Mouse (Mus musculus): Measurements from ENCODE around the gene Gm20388. TPM values are rescaled to one million over a fixed set of nuclear protein-coding genes. Genes with fewer than 3 reads are reported as not detected.

The Gm20388 gene
- polyA plus RNA-seq, 1 experiment from 2014 or later = not detected

- no peaks in the 10 kb centered on the region for H3K4me1 ChIP-seq (replicated peaks)
- WGBS = 64% methylated on average over 11 of the region's 11 CpGs
These were observed 2446.6 kb downstream of the Gm20388 start for GRCm38 (mm10) chr8:122357202-122357601.

GRCm38 (mm10) chr8:122357641-122358040, 2447.0 kb downstream of the Gm20388 start:
- H3K27me3 ChIP-seq = peaks cover 15% of the 10 kb centered on the region; the same call in 1 of the 2 replicates
- H3K9ac ChIP-seq = no peak overlapping the region
- H3K9me3 ChIP-seq (replicated peaks) = no peaks in the 10 kb centered on the region
- 71% methylated on average over 5 of the region's 5 CpGs for WGBS
- no peak for ATAC-seq (replicated peaks; ENCODE audit: insufficient number of reproducible peaks, insufficient read depth, low FRiP score, low read depth)
- H3K36me3 ChIP-seq = no peaks in the 10 kb centered on the region
- H3K4me2 ChIP-seq = no peak overlapping the region
- no peak overlapping the region for H3K4me3 ChIP-seq
- H3K4me1 ChIP-seq (replicated peaks) = no peaks in the 10 kb centered on the region
- no peak overlapping the region for H3K27ac ChIP-seq

More at GRCm38 (mm10) chr8:122357202-122357601, 2446.6 kb downstream of the Gm20388 start:
- H3K4me2 ChIP-seq = no peak overlapping the region
- no peak overlapping the region for H3K27ac ChIP-seq
- no peak for ATAC-seq (replicated peaks; ENCODE audit: insufficient number of reproducible peaks, insufficient read depth, low FRiP score, low read depth)
- no peak overlapping the region for H3K9ac ChIP-seq
- peaks cover 11% of the 10 kb centered on the region; the same call in 1 of the 2 replicates for H3K27me3 ChIP-seq
- no peaks in the 10 kb centered on the region for H3K9me3 ChIP-seq (replicated peaks)
- no peaks in the 10 kb centered on the region for H3K36me3 ChIP-seq
- no peak overlapping the region for H3K4me3 ChIP-seq

GRCm38 (mm10) chr8:122359111-122359775, 2448.6 kb downstream of the Gm20388 start:
- no peak for ATAC-seq (replicated peaks; ENCODE audit: insufficient number of reproducible peaks, insufficient read depth, low FRiP score, low read depth)
- no peak overlapping the region for H3K27ac ChIP-seq
- H3K9me3 ChIP-seq (replicated peaks) = no peaks in the 10 kb centered on the region
- no peak overlapping the region for H3K9ac ChIP-seq
- H3K27me3 ChIP-seq = peaks cover 24% of the 10 kb centered on the region; the same call in 1 of the 2 replicates
- no peak overlapping the region for H3K4me2 ChIP-seq
- H3K36me3 ChIP-seq = no peaks in the 10 kb centered on the region
- no peak overlapping the region for H3K4me3 ChIP-seq
- 80% methylated on average over 15 of the region's 15 CpGs for WGBS
- H3K4me1 ChIP-seq (replicated peaks) = no peaks in the 10 kb centered on the region

GRCm38 (mm10) chr8:122360696-122361416, 2450.2 kb downstream of the Gm20388 start, which contains the start of gene Trhr2:
Gene Trhr2 (minus strand): TSS chr8:122360746.
- H3K27me3 ChIP-seq = peaks cover 24% of the 10 kb centered on the region; the same call in 1 of the 2 replicates
- H3K4me2 ChIP-seq = no peak within 1 kb of the TSS
- 71% methylated on average over 7 of the region's 7 CpGs for WGBS
- no peak for ATAC-seq (replicated peaks; ENCODE audit: insufficient number of reproducible peaks, insufficient read depth, low FRiP score, low read depth)
- no peaks in the 10 kb centered on the region for H3K36me3 ChIP-seq
- H3K4me3 ChIP-seq = no peak within 1 kb of the TSS
- no peaks in the 10 kb centered on the region for H3K9me3 ChIP-seq (replicated peaks)
- H3K9ac ChIP-seq = no peak within 1 kb of the TSS
- no peak within 1 kb of the TSS for H3K27ac ChIP-seq
- H3K4me1 ChIP-seq (replicated peaks) = no peaks in the 10 kb centered on the region

GRCm38 (mm10) chr8:122362271-122362670, 2451.6 kb downstream of the Gm20388 start:
- H3K9me3 ChIP-seq (replicated peaks) = no peaks in the 10 kb centered on the region
- no peak overlapping the region for H3K9ac ChIP-seq
- no peak overlapping the region for H3K27ac ChIP-seq
- H3K4me2 ChIP-seq = no peak overlapping the region
- H3K4me1 ChIP-seq (replicated peaks) = no peaks in the 10 kb centered on the region
- H3K27me3 ChIP-seq = peaks cover 20% of the 10 kb centered on the region; the same call in 1 of the 2 replicates
- ATAC-seq (replicated peaks; ENCODE audit: insufficient number of reproducible peaks, insufficient read depth, low FRiP score, low read depth) = no peak
- 43% methylated on average over 5 of the region's 5 CpGs for WGBS
- H3K4me3 ChIP-seq = no peak overlapping the region
- H3K36me3 ChIP-seq = no peaks in the 10 kb centered on the region

GRCm38 (mm10) chr8:122362967-122363366, 2452.3 kb downstream of the Gm20388 start:
- Histone ChIP-seq H3K9me3 (replicated peaks) (no peaks in the 10 kb centered on the region), H3K36me3 (no peaks in the 10 kb centered on the region), H3K27ac (no peak overlapping the region), H3K4me3 (no peak overlapping the region), H3K9ac (no peak overlapping the region), H3K4me1 (replicated peaks) (no peaks in the 10 kb centered on the region), H3K4me2 (no peak overlapping the region), H3K27me3 (peaks cover 17% of the 10 kb centered on the region; the same call in 1 of the 2 replicates)
- no peak for ATAC-seq (replicated peaks; ENCODE audit: insufficient number of reproducible peaks, insufficient read depth, low FRiP score, low read depth)
- WGBS = 38% methylated on average over 8 of the region's 8 CpGs

- WGBS = 35% methylated on average over 10 of the region's 10 CpGs
These were observed 2457.9 kb downstream of the Gm20388 start for GRCm38 (mm10) chr8:122368494-122368893.

GRCm38 (mm10) chr8:122369665-122370064, 2459.0 kb downstream of the Gm20388 start:
- Histone ChIP-seq H3K4me2 (no peak overlapping the region), H3K9ac (no peak overlapping the region), H3K36me3 (no peaks in the 10 kb centered on the region), H3K27me3 (no peaks in the 10 kb centered on the region), H3K27ac (no peak overlapping the region), H3K4me1 (replicated peaks) (peaks cover 18% of the 10 kb centered on the region), H3K4me3 (no peak overlapping the region), H3K9me3 (replicated peaks) (no peaks in the 10 kb centered on the region)
- WGBS = 8% methylated on average over 9 of the region's 9 CpGs
- peak; percentile 76 for ATAC-seq (replicated peaks; ENCODE audit: insufficient number of reproducible peaks, insufficient read depth, low FRiP score, low read depth)

More at GRCm38 (mm10) chr8:122368494-122368893, 2457.9 kb downstream of the Gm20388 start:
- 0 out of 2 replicates have a peak, but pooled peaks have one; percentile 45 for ATAC-seq (replicated peaks; ENCODE audit: insufficient number of reproducible peaks, insufficient read depth, low FRiP score, low read depth)
- H3K27me3 ChIP-seq = peaks cover 4% of the 10 kb centered on the region; the same call in 1 of the 2 replicates
- no peak overlapping the region for H3K4me3 ChIP-seq
- H3K27ac ChIP-seq = no peak overlapping the region
- H3K4me1 ChIP-seq (replicated peaks) = peaks cover 18% of the 10 kb centered on the region
- no peak overlapping the region for H3K4me2 ChIP-seq
- H3K9ac ChIP-seq = no peak overlapping the region
- no peaks in the 10 kb centered on the region for H3K36me3 ChIP-seq
- no peaks in the 10 kb centered on the region for H3K9me3 ChIP-seq (replicated peaks)

GRCm38 (mm10) chr8:122371706-122372105, 2461.1 kb downstream of the Gm20388 start:
- Histone ChIP-seq H3K4me2 (no peak overlapping the region), H3K4me1 (replicated peaks) (peaks cover 28% of the 10 kb centered on the region), H3K27ac (no peak overlapping the region), H3K4me3 (no peak overlapping the region), H3K9me3 (replicated peaks) (no peaks in the 10 kb centered on the region), H3K27me3 (no peaks in the 10 kb centered on the region), H3K36me3 (no peaks in the 10 kb centered on the region), H3K9ac (no peak overlapping the region)
- 68% methylated on average over 6 of the region's 6 CpGs for WGBS
- no peak for ATAC-seq (replicated peaks; ENCODE audit: insufficient number of reproducible peaks, insufficient read depth, low FRiP score, low read depth)

GRCm38 (mm10) chr8:122375320-122375719, 2464.7 kb downstream of the Gm20388 start:
- no peaks in the 10 kb centered on the region for H3K9me3 ChIP-seq (replicated peaks)
- H3K27ac ChIP-seq = no peak overlapping the region
- peaks cover 25% of the 10 kb centered on the region for H3K4me1 ChIP-seq (replicated peaks)
- 89% methylated on average over 7 of the region's 7 CpGs for WGBS
- H3K27me3 ChIP-seq = no peaks in the 10 kb centered on the region
- ATAC-seq (replicated peaks; ENCODE audit: insufficient number of reproducible peaks, insufficient read depth, low FRiP score, low read depth) = no peak
- peaks cover 9% of the 10 kb centered on the region; the same call in 1 of the 2 replicates for H3K36me3 ChIP-seq
- H3K4me3 ChIP-seq = no peak overlapping the region
- H3K4me2 ChIP-seq = no peak overlapping the region
- H3K9ac ChIP-seq = no peak overlapping the region

GRCm38 (mm10) chr8:122375751-122376364, 2465.2 kb downstream of the Gm20388 start:
- ATAC-seq (replicated peaks; ENCODE audit: insufficient number of reproducible peaks, insufficient read depth, low FRiP score, low read depth) = no peak
- peaks cover 25% of the 10 kb centered on the region for H3K4me1 ChIP-seq (replicated peaks)
- peak overlapping the region; percentile 68 for H3K4me2 ChIP-seq
- H3K4me3 ChIP-seq = peak overlapping the region; percentile 84
- 23% methylated on average over 13 of the region's 13 CpGs for WGBS
- peak overlapping the region; percentile 29; the same call in 1 of the 2 replicates for H3K9ac ChIP-seq
- H3K36me3 ChIP-seq = peaks cover 14% of the 10 kb centered on the region; the same call in 1 of the 2 replicates
- no peaks in the 10 kb centered on the region for H3K9me3 ChIP-seq (replicated peaks)
- peak overlapping the region; percentile 50 for H3K27ac ChIP-seq
- no peaks in the 10 kb centered on the region for H3K27me3 ChIP-seq
